Mouse (Mus musculus): ENCODE measurements around the gene Elmo1. TPM values are rescaled to one million over a fixed set of nuclear protein-coding genes. Genes with fewer than 3 reads are reported as not detected.
"Not testable (repeated sequence)": the region's sequence is repeated elsewhere in the genome, so short reads cannot be mapped to it uniquely, and the experiment has no call there.

Gene Elmo1
- total RNA-seq, 2 experiments from 2014 or later = 45.7 to 47.2 TPM

DNA sequence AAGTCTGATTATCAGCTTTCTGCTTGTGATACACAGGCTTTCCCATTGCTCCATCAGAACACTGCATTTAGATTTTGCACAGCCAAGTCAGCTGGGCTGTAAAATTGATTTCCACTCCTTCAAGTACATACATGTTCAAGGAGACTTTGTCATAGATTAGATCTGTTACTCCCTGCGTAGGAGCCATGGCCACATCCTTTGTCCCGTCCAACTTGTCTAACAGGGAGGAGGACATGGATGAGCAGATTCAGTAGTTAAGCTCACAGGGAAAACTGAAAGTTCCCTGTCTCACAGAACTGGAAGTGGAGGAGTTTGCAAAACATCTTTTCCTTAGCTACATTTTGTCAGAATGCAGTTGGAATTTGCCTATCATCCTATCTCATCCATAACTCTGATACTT is 484.8 kb downstream of the Elmo1 start:
- DNase-seq (ENCODE audit: extremely low spot score in 1 of 2, low spot score in 2 of 2) = no peak
- intact Hi-C loops (cut with DNase I) = no loop called here

DNA sequence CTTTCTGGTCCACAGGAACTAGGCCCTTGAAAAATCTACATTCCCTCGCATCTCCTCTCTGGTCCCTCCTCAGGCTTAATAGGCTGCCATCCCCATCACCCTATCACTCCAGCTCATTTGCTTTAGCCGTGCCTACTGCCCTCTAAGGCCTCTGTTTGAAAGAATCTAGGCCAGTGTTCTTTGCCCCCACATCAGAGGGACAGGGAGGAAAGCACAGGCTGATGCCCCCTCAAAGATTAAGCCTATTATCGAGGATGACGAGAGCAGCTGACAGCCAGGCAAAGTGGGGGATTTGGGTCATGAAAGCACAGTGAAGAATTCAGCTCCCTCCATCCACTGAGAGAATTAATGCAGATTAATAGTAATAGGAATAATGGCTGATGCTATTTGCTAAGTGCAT is 495.5 kb downstream of the Elmo1 start:
- DNase-seq (ENCODE audit: extremely low spot score in 1 of 2, low spot score in 2 of 2) = no peak
- intact Hi-C loops (cut with DNase I) = no loop called here

DNA sequence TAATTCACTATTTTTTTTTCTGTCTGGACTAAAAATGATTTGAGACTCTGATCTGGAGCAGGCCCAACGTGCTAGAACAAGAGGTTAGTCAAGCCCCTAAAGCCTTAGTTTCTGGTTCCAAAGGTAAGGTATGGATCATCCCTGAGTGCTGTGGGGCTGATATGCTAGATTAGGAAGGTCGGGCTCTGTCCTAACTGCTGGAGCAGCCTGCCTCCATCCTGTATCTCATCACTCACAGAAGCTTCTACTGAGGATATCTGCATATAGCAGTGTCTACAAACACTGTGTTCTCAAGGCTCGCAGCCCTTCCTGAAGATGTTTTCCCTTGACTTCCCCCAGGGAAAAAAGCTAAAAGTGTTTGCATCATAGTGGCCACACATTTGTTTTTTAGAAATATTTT is 496.1 kb downstream of the Elmo1 start:
- intact Hi-C loops (cut with DNase I) = no loop called here
- no peak for DNase-seq (ENCODE audit: extremely low spot score in 1 of 2, low spot score in 2 of 2)

DNA sequence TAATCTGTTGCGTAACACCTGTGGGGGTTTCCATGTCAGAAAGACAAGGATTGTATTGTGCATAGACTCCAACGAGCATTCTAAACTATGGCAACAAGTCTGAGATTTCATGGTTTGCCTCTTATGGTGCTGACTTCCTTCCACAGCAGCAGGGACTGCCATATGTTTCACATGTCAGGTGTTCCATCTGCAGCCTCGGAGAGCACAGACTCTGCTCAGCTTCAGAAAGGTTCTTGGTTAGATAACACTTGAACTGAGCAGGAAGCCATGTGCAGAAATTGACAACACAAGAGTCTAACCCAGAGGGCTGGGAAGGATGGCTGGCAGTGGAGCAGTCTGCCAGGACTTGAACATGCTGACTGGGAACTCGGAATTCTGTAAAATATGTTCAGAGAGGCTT is 500.6 kb downstream of the Elmo1 start:
- intact Hi-C loops (cut with DNase I) = no loop called here
- no peak for DNase-seq (ENCODE audit: extremely low spot score in 1 of 2, low spot score in 2 of 2)

DNA sequence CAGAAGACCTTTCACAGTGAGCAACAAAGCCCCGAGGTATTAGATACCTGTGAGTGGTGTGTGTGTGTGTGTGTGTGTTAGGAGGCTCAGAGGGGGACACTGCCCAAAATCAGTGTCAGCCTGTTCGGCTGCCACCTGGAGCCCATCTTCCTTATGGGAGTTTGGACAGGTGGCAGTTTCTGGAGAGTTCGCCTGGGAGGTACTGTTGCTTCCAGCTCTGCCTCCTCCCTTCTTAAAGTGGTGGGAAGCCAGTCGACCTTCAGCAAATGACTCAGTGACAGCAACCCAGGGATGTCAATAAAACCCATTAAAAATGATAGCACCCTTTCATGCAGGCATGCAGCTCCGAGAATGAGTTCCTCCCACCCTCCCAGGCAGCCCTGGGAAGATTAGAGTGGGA is 506.9 kb downstream of the Elmo1 start:
- intact Hi-C loops (cut with DNase I) = no loop called here
- DNase-seq (ENCODE audit: extremely low spot score in 1 of 2, low spot score in 2 of 2) = no peak

DNA sequence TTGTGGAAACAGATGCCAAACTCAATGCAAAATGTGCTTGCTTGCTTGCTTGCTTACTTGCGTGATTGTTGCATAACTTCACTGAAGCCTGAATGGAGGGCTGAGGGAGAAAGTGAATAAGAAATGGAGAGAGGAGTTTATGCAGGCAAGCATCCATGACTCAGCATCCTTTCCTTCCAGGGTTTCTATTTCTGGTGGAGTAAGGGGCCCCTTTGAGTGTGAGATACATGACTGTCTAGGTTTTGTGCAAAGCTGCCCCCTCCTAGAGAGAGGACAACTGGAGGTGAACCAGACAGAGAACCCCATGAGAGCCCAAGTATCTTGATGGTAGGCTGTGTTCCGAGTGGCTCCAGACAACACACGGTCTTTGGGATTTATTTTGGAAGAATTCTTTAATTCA is 508.2 kb downstream of the Elmo1 start:
- no peak for DNase-seq (ENCODE audit: extremely low spot score in 1 of 2, low spot score in 2 of 2)
- intact Hi-C loops (cut with DNase I) = no loop called here

DNA sequence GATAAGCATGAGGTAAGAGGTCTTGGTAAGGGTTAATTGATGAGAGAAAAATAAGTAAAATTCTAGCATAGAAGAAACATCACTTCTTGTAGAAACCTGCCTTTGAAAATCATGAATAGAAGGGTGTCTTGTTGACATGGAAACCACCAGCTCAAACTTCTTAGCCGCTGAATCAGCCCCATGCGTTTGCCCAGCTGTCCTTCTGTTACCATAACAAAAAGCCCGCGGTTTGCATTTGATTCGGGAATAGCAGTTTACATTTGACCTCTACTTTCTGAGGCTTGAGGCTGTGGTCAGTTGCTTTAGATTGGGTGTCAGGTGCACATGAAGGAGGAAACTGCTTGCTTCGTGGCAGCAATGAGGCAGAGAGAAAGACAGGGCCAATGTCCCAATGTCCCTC is 509.9 kb downstream of the Elmo1 start:
- no peak for DNase-seq (ENCODE audit: extremely low spot score in 1 of 2, low spot score in 2 of 2)
- intact Hi-C loops (cut with DNase I) = loop anchor here (10.0 kb wide), 1 partner anchor 435 kb away; no protein-coding TSS in a partner anchor

DNA sequence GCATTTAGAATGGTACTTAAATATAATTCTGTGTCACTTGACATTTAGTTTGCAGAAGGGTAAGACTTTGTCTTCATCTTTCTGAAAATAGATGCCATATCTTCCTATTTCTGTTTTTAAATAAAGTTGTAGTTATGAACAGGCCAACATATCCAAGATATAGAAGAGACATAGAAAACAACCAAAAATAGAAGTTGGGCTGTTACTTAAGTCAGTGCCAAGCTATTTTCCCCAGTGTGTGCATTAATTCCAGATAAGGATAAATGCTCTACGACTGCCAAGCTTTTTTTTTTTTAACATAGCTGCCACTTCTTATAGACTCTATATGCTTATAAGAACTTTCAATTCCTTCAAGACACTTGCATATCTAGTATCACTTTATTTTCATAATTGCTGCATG is 511.0 kb downstream of the Elmo1 start:
- intact Hi-C loops (cut with DNase I) = loop anchor here (10.0 kb wide), 1 partner anchor 433 kb away; no protein-coding TSS in a partner anchor
- DNase-seq (ENCODE audit: extremely low spot score in 1 of 2, low spot score in 2 of 2) = no peak

DNA sequence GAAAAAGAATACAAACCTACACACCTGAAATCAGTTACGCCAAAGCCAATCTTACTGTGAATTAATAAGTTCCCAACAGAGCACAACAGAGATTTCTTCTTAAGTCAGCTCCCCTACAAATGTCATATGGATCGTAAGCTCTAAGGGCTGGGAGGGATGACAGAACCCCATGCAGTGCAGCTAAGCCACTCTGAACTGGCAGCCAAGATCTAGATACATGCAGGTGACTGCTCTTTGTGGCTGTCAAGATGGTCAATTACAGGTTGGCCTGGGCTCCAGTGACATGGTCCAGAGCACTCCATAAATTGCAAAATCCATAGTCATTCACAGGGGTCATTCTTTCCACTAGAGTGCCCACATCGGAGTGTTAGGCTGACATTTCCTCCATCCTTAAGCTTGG is 516.5 kb downstream of the Elmo1 start:
- intact Hi-C loops (cut with DNase I) = loop anchor here (10.0 kb wide), 1 partner anchor 428 kb away; no protein-coding TSS in a partner anchor
- no peak for DNase-seq (ENCODE audit: extremely low spot score in 1 of 2, low spot score in 2 of 2)

DNA sequence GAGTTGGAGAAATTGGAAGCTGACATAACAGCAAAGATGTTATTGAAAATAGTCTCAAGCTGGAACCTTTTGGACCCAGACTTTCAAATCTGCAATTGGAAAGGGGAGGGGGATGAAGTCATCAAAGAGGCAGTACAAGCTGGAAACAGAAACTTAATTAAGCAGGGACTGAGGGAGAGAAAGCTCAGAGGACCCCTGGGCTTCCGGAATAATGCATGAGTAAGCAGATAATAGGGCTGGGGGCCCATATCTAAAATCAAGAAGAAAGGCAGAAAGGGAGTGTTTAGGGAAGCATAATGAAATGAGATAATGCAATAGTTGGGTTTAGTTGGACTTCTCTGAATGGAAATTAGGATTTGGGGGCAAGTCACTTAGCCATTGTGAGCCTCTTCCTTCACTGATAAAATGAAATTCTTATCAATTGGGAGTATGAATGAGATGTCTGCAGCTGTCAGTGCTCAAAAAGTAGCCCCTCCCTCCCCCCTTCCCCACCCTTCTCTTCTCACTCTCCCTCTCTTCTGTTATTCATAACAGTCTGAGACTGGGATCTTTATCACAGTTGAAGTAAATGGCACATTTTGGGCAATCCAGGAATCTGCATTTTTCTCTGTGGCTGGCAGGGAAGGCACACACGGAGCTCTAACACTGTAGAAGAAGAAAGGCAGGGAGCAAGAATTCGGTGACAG is 518.8 kb downstream of the Elmo1 start:
- DNase-seq (ENCODE audit: extremely low spot score in 1 of 2, low spot score in 2 of 2) = no peak
- intact Hi-C loops (cut with DNase I) = loop anchor here (10.0 kb wide), 1 partner anchor 426 kb away; no protein-coding TSS in a partner anchor

DNA sequence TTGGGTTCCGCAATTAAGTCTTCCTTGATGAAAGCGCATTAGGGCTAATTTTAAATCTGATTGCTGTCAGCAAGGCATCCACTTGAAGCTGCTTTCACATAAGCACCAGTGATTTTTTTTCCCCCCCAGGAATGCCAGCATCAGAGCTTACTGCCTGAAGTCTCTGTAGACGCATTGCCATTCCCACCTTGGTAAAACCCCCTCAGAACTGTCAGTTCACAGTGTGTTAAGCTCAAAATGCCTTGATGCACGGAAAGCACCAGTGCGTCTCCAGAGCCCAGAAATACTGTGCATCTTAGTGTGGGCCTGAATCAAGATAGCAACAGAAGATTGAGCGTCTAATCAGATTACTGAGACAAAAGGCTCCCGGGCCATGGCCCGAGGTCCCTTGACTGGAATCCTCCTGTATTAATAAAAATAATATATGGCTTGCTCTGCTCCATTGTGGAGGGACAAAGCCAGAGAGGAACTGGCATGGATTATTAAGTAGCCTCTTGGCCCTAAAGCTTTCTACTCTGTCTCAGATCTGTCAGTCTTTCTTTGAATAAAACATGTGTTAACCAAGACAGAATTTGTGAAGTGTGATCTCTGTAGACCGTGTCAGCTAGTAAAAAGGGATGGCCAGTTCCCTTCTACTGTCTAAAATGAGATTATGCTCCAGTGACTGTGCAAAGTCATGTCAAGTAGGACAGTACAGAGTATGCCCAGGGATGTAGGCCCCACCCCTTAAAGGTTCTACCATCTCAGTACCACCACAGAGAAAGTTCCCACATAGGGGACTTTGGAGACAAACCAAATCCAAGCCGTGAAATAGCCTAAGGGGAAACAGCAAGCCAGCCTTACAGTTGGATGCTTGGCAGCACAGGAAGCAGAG is 525.4 kb downstream of the Elmo1 start:
- DNase-seq (ENCODE audit: extremely low spot score in 1 of 2, low spot score in 2 of 2) = no peak
- intact Hi-C loops (cut with DNase I) = no loop called here

DNA sequence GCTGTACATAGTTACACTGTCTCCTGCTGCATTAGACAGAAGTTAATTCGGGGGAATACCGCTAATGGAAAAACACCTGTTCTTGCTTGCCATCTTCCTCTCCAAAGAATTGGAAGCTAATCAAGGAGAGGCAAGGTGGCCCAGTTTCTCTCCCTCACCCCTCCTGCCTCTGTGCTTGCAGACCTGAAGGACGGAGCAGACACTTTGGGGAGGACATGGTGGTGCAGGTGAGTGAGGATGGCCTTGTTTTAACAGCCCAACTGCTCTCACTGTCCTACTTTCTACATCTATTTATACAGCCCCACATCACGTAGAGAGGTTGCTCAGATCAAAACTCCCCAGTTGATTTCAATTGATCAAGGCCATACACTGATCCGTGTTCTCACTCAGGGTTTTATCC is 529.5 kb downstream of the Elmo1 start:
- intact Hi-C loops (cut with DNase I) = no loop called here
- DNase-seq (ENCODE audit: extremely low spot score in 1 of 2, low spot score in 2 of 2) = no peak

DNA sequence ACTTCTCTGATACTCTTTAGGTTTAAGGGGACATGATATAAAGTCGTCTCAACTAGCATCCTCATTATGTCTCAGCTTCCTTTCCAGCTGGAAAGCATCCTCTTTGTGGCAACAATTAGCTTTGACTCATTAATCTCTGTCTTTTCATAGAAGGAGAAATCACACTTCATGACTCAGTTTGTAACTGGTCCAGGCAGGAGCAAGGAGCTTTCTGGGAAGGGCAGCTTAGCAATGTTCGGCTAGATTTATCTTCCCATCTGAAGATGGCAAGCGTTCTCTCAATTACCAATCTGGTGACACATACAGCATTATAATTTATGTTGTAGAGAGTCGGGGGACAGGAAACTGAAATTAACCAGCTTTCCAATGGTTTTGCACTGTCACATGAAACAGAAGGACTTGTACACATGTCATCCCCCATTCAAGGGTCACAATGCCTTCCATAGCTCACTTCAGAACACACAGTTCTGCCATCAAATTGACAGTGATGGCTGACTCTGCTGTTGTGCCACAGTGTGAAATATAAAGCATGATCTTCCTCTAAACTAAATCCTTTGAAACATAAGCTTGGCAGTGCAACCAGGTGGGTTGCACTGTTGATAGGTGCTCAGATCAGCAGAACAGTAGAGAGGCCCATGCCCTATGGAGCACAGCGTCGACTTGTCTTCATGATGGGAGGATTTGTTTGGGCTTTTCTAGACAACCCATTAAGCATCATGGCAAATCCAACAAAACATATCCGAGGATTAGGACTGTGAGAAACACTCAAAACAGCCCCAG is 532.9 kb downstream of the Elmo1 start:
- DNase-seq (ENCODE audit: extremely low spot score in 1 of 2, low spot score in 2 of 2) = no peak
- intact Hi-C loops (cut with DNase I) = no loop called here

DNA sequence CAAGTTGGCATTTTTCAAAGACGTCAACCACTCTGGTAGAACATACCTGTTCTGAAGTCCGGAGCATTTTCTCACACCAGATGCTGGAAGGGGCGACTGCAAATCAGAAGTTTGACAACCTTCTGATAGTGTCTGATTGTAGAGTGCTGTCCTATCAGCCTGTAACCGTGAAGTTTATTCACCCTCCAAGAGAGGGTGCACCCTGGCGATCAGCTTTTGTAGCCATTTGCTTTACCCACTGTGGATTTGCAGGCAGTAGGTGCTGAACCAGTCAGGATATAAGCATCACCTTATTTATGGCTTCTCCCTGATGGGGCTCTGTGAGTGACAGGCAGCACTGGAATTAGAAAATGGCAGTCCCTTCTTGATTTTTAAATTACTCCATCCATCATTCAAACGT is 537.4 kb downstream of the Elmo1 start:
- no peak for DNase-seq (ENCODE audit: extremely low spot score in 1 of 2, low spot score in 2 of 2)
- intact Hi-C loops (cut with DNase I) = no loop called here

DNA sequence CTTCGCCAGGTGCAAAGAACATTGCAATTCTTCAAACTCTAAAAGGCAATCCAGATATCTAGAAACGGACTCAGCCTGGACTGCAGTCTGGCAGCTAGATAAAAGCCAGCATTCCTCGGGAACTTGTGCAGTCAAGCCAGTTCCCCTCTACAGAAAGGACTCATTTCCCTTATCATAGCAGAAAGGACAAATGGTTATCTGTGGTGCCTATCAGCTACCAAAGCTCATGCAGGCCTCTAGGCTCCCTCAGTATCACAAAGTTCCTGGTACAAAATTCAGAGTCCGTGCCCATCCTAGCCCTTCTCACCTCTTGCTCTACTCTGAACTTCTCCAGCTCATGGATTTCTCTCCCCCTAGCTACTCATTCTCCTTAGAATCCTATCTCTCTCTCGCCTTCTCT is 542.1 kb downstream of the Elmo1 start:
- DNase-seq (ENCODE audit: extremely low spot score in 1 of 2, low spot score in 2 of 2) = no peak
- intact Hi-C loops (cut with DNase I) = no loop called here

DNA sequence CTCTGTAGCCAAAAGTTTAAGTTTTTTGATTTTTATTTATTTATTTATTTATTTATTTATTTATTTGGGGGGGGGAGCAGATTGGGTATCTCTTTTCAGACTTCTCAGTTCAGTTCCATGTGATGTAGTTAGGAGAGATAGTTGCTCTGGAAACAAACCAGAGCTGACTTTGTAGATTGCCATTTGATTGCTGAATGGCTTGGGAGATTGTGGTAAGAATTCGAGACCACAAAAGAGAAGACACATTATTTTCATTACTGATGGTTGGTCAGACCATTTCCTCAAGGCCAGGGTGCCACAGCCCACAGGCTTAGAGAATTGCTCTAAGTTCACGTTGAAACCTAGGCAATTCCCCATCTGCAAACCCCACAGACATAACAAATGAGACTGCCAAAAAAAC is 544.3 kb downstream of the Elmo1 start:
- DNase-seq (ENCODE audit: extremely low spot score in 1 of 2, low spot score in 2 of 2); intact Hi-C loops (cut with DNase I): not testable (repeated sequence)

DNA sequence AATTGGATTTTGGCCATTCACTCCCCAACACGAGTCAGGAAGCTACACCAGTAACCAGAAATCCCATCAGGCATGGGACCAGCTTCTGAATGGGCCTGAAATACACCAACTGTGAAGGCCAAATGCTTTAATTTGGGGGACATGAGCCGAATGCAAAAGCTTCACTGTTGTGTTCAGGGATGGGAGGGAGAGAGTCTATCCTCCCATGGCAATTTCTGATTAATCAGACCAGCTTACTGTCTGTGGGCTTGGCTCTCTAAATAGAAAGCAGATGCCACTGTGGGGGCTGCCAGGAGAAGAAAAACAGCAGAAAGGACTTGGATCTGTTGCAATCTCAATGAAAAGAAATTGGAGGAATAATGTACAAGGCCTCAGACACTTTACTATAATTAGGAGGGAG is 545.2 kb downstream of the Elmo1 start:
- DNase-seq (ENCODE audit: extremely low spot score in 1 of 2, low spot score in 2 of 2) = peak in 1 of 2 experiments; percentile 34
- intact Hi-C loops (cut with DNase I) = no loop called here
